Mouse (Mus musculus) kidney, embryonic 16.5 days (tissue): ENCODE measurements around the gene Nfkb2. TPM values are rescaled to one million over a fixed set of nuclear protein-coding genes. Genes with fewer than 3 reads are reported as not detected.

Experiments
- ATAC-seq: fragments of 200-750 bp; cut with Nextera tagmentation; 2 replicates; pipeline ENCODE4 v1.8.0; 2017; ENCODE audit warnings: moderate TSS enrichment; ENCODE audit not compliant: low FRiP score, low TSS enrichment
- H3K27ac ChIP-seq: fragments of 300-500 bp; sonication (generic); 2 replicates; pipeline ENCODE4 v1.5.1; 2014; ENCODE audit warnings: low read length
- H3K27me3 ChIP-seq: fragments of 300-500 bp; sonication (generic); 2 replicates; pipeline ENCODE4 v1.6.1; 2014; ENCODE audit warnings: low read length, control low read depth, mixed read lengths; ENCODE audit not compliant: insufficient read depth
- H3K36me3 ChIP-seq: fragments of 300-500 bp; sonication (generic); 2 replicates; pipeline ENCODE4 v1.6.1; 2014; ENCODE audit warnings: low read length, control low read depth, mixed read lengths; ENCODE audit not compliant: insufficient read depth
- H3K4me1 ChIP-seq: fragments of 300-500 bp; sonication (generic); 2 replicates; pipeline ENCODE4 v1.6.1; 2014; ENCODE audit warnings: low read length, control low read depth, mixed read lengths; ENCODE audit not compliant: insufficient read depth
- H3K4me2 ChIP-seq: fragments of 300-500 bp; sonication (generic); replicated peaks from 2 replicates; pipeline ENCODE4 v1.6.1; 2014; ENCODE audit warnings: low read depth, low read length
- H3K4me3 ChIP-seq: fragments of 300-500 bp; sonication (generic); 2 replicates; pipeline ENCODE4 v1.5.1; 2014; ENCODE audit warnings: mild to moderate bottlenecking, low read length
- H3K9ac ChIP-seq: fragments of 300-500 bp; sonication (generic); replicated peaks from 2 replicates; pipeline ENCODE4 v1.6.1; 2014; ENCODE audit warnings: low read length
- H3K9me3 ChIP-seq: fragments of 300-500 bp; sonication (generic); 2 replicates; pipeline ENCODE4 v1.6.1; 2016; ENCODE audit warnings: low read length, control low read depth
- WGBS: fragments of 180-500 bp; shearing (Covaris S2); extraction: QIAGEN DNeasy Blood & Tissue Kit; methylation state at CpG from one replicate; pipeline ENCODE4 v1.1.7; 2014; 5-methylcytosine and 5-hydroxymethylcytosine counted together
- polyA plus RNA-seq: library from polyadenylated mRNA; unstranded; fragments of >200 nt; fragmentation: Nextera tagmentation; extraction: Ambion mirVana; gene quantifications from 2 replicates; pipeline ENCODE4 v1.2.1, GENCODE M21; 2015

Nfkb2 gene
- 9.7 and 11.5 TPM in 2 replicates for polyA plus RNA-seq

GRCm38 (mm10) chr19:46304216-46304841, at the start of gene Nfkb2:
Gene Nfkb2 (plus strand): TSS chr19:46304320.
- H3K36me3 ChIP-seq = no peaks in the 10 kb centered on the region
- peak within 1 kb of the TSS; percentile 92 for H3K27ac ChIP-seq
- peaks cover 17% of the 10 kb centered on the region for H3K4me1 ChIP-seq
- ATAC-seq = peak; percentile 94
- H3K27me3 ChIP-seq = peaks cover 15% of the 10 kb centered on the region
- H3K4me2 ChIP-seq = peak within 1 kb of the TSS; percentile 99
- peak within 1 kb of the TSS; percentile 68 for H3K4me3 ChIP-seq
- peak within 1 kb of the TSS; percentile 72 for H3K9ac ChIP-seq
- no peaks in the 10 kb centered on the region for H3K9me3 ChIP-seq
- WGBS = 0% methylated on average over 39 of the region's 39 CpGs

- no peak for ATAC-seq
Observed at GRCm38 (mm10) chr19:46264762-46265161, 39.4 kb upstream of the Nfkb2 start.

GRCm38 (mm10) chr19:46275307-46275706, 28.8 kb upstream of the Nfkb2 start:
- Histone ChIP-seq H3K27ac (no peak overlapping the region), H3K36me3 (peaks cover 61% of the 10 kb centered on the region), H3K27me3 (no peaks in the 10 kb centered on the region), H3K4me1 (no peaks in the 10 kb centered on the region), H3K9me3 (no peaks in the 10 kb centered on the region), H3K9ac (no peak overlapping the region), H3K4me3 (no peak overlapping the region), H3K4me2 (no peak overlapping the region)
- ATAC-seq = no peak

More at GRCm38 (mm10) chr19:46264762-46265161, 39.4 kb upstream of the Nfkb2 start:
- H3K27ac ChIP-seq = no peak overlapping the region
- no peaks in the 10 kb centered on the region for H3K27me3 ChIP-seq
- no peaks in the 10 kb centered on the region for H3K4me1 ChIP-seq
- no peak overlapping the region for H3K4me2 ChIP-seq
- no peak overlapping the region for H3K9ac ChIP-seq
- no peaks in the 10 kb centered on the region for H3K9me3 ChIP-seq
- peaks cover 86% of the 10 kb centered on the region for H3K36me3 ChIP-seq
- 89% methylated on average over 7 of the region's 7 CpGs for WGBS
- H3K4me3 ChIP-seq = no peak overlapping the region

DNA sequence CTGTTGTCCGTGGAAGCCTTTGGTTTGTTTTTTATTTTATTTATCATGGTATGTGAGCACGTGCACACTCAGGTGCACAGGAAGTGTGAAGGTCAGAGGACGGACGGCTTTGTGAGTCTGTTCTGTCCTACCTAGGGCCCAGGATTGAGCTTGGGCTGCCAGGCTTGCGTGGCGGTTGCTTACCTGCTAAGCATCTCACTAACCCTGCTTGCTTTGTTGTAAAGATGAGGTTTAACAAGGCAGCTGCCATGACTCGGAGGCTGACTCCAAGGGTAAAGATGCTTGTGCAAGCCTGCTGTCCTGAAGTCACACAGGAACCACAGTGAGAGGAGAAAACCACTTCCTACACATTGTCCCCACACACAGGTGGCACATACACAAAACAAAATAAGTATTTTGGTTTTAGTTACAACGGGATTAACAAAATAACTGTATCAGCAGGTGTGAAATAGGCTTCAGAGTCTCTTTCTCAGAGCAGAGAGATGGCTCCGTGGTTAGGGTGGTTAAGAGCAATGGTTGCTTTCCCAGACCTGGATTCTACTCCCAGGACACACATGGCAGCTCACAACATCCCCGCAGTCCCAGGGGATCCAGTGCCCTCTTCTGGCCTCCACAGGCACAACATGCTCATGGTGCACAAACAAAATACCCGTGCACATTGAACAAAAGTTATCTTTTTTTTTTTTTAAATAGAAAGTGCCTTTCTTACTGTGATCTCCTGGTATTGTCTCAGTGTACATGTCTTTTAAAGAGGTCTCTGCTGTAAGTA, 21.9 kb upstream of the Nfkb2 start:
- Histone ChIP-seq H3K9me3 (no peaks in the 10 kb centered on the region), H3K27ac (no peak overlapping the region), H3K27me3 (no peaks in the 10 kb centered on the region), H3K4me3 (no peak overlapping the region), H3K9ac (no peak overlapping the region), H3K36me3 (peaks cover 70% of the 10 kb centered on the region), H3K4me2 (no peak overlapping the region), H3K4me1 (no peaks in the 10 kb centered on the region)
- 93% methylated on average over 11 of the region's 11 CpGs for WGBS
- ATAC-seq = no peak

- H3K9ac ChIP-seq = no peak overlapping the region
- H3K9me3 ChIP-seq = no peaks in the 10 kb centered on the region
- H3K27ac ChIP-seq = no peak overlapping the region
- no peak for ATAC-seq
- no peaks in the 10 kb centered on the region for H3K27me3 ChIP-seq
- H3K36me3 ChIP-seq = peaks cover 59% of the 10 kb centered on the region
- no peak overlapping the region for H3K4me2 ChIP-seq
- no peaks in the 10 kb centered on the region for H3K4me1 ChIP-seq
- H3K4me3 ChIP-seq = no peak overlapping the region
- 96% methylated on average over 4 of the region's 4 CpGs for WGBS
Observed at GRCm38 (mm10) chr19:46284686-46285085, 19.4 kb upstream of the Nfkb2 start.

GRCm38 (mm10) chr19:46285631-46286030, 18.5 kb upstream of the Nfkb2 start:
- ATAC-seq = no peak
- no peak overlapping the region for H3K9ac ChIP-seq
- H3K27me3 ChIP-seq = no peaks in the 10 kb centered on the region
- 64% methylated on average over 7 of the region's 7 CpGs for WGBS
- H3K4me1 ChIP-seq = no peaks in the 10 kb centered on the region
- H3K4me2 ChIP-seq = no peak overlapping the region
- no peaks in the 10 kb centered on the region for H3K9me3 ChIP-seq
- H3K27ac ChIP-seq = no peak overlapping the region
- peaks cover 50% of the 10 kb centered on the region for H3K36me3 ChIP-seq
- H3K4me3 ChIP-seq = no peak overlapping the region

- 86% methylated on average over 6 of the region's 6 CpGs for WGBS
- no peak for ATAC-seq
- H3K9ac ChIP-seq = no peak overlapping the region
- no peaks in the 10 kb centered on the region for H3K9me3 ChIP-seq
- peaks cover 50% of the 10 kb centered on the region for H3K36me3 ChIP-seq
- no peak overlapping the region for H3K27ac ChIP-seq
- H3K4me3 ChIP-seq = no peak overlapping the region
- no peak overlapping the region for H3K4me2 ChIP-seq
- no peaks in the 10 kb centered on the region for H3K27me3 ChIP-seq
- H3K4me1 ChIP-seq = no peaks in the 10 kb centered on the region
Observed at GRCm38 (mm10) chr19:46286047-46286446, 18.1 kb upstream of the Nfkb2 start.

DNA sequence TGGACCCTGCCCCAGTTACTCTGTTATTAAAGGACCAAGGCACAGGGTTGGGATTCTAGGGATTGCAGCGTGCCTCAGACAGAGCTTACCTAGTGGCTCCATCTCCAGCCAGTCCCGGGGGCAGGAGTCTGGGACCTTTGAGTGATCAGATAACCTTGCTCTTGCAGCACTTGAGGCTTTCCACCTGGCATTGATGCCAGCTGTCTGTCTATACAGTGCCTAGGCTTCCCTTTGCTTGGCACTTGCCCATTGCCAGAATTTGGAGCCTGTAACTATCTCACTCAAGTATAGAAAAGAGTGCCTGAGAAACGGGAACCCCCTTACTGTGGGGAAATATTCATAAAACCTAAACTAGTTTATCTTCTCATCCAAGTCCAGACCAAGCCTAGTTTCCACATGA, 17.2 kb upstream of the Nfkb2 start:
- Histone ChIP-seq H3K27me3 (no peaks in the 10 kb centered on the region), H3K4me2 (no peak overlapping the region), H3K4me1 (no peaks in the 10 kb centered on the region), H3K36me3 (peaks cover 41% of the 10 kb centered on the region), H3K4me3 (no peak overlapping the region), H3K9ac (no peak overlapping the region), H3K27ac (no peak overlapping the region), H3K9me3 (no peaks in the 10 kb centered on the region)
- WGBS = 83% methylated on average over 3 of the region's 3 CpGs
- ATAC-seq = no peak

DNA sequence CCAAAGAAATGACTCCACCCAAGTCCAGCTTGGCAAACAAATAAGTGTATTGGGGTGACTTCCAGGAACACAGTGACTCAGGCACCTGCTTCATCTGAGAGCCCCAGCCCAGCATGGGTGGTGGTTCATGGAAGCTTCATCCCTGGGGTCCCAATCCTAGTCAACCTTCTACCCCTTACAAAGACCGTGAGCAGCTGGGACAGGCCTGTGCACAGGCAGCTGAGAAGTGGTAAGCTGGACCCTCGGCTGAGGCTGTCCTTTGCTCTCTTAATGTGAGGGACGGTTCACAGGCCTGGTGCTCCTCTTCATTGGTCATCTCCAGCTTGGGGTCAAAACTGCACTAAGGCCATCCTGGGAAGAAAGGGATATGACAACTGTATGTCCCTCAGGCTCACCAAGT, 16.6 kb upstream of the Nfkb2 start:
- H3K27ac ChIP-seq = no peak overlapping the region

GRCm38 (mm10) chr19:46290535-46291105, 13.5 kb upstream of the Nfkb2 start:
- Histone ChIP-seq H3K27ac (no peak overlapping the region), H3K9ac (no peak overlapping the region), H3K27me3 (no peaks in the 10 kb centered on the region), H3K4me2 (no peak overlapping the region), H3K4me3 (no peak overlapping the region), H3K36me3 (peaks cover 10% of the 10 kb centered on the region; the same call in 1 of the 2 replicates), H3K4me1 (no peaks in the 10 kb centered on the region), H3K9me3 (no peaks in the 10 kb centered on the region)
- no peak for ATAC-seq
- WGBS = 69% methylated on average over 12 of the region's 12 CpGs

More for the DNA sequence above, 16.6 kb upstream of the Nfkb2 start:
- H3K4me2 ChIP-seq = no peak overlapping the region
- H3K4me1 ChIP-seq = no peaks in the 10 kb centered on the region
- 94% methylated on average over 3 of the region's 3 CpGs for WGBS
- peaks cover 35% of the 10 kb centered on the region for H3K36me3 ChIP-seq
- no peaks in the 10 kb centered on the region for H3K9me3 ChIP-seq
- H3K9ac ChIP-seq = no peak overlapping the region
- no peak overlapping the region for H3K4me3 ChIP-seq
- no peak for ATAC-seq
- no peaks in the 10 kb centered on the region for H3K27me3 ChIP-seq
